Mouse (Mus musculus): ENCODE data around the gene Myo1e.

- TF ChIP-seq CTCF (IDR thresholded peaks at IDR 0.05; ENCODE audit: insufficient read depth, low read length) = no peak
- TF ChIP-seq POLR2A (IDR thresholded peaks at IDR 0.05; ENCODE audit: borderline replicate concordance, extremely low read depth, low read depth, low read length) = no peak
These were observed 241.9 kb downstream of the Myo1e start for GRCm38 (mm10) chr9:70449072-70449471.
